Mouse (Mus musculus) activated CD4-positive, CD25-positive, alpha-beta regulatory T cell, adult 4 months (primary cell): ENCODE measurements around the gene Aar2. TPM values are rescaled to one million over a fixed set of nuclear protein-coding genes. Genes with fewer than 3 reads are reported as not detected.
"Not testable (repeated sequence)": the region's sequence is repeated elsewhere in the genome, so short reads cannot be mapped to it uniquely, and the experiment has no call there.

ENCODE experiments used
- ATAC-seq: one replicate; pipeline ENCODE4 v1.8.0; 2017
- polyA plus RNA-seq, 2 experiments: library from polyadenylated mRNA; unstranded; fragments of 100-300 nt; shearing (Covaris generic); gene quantifications; one replicate each; pipeline ENCODE4 v1.2.1; 2017

Aar2 gene
- 10 to 100 TPM; 27.3 to 32.8 TPM for polyA plus RNA-seq

DNA sequence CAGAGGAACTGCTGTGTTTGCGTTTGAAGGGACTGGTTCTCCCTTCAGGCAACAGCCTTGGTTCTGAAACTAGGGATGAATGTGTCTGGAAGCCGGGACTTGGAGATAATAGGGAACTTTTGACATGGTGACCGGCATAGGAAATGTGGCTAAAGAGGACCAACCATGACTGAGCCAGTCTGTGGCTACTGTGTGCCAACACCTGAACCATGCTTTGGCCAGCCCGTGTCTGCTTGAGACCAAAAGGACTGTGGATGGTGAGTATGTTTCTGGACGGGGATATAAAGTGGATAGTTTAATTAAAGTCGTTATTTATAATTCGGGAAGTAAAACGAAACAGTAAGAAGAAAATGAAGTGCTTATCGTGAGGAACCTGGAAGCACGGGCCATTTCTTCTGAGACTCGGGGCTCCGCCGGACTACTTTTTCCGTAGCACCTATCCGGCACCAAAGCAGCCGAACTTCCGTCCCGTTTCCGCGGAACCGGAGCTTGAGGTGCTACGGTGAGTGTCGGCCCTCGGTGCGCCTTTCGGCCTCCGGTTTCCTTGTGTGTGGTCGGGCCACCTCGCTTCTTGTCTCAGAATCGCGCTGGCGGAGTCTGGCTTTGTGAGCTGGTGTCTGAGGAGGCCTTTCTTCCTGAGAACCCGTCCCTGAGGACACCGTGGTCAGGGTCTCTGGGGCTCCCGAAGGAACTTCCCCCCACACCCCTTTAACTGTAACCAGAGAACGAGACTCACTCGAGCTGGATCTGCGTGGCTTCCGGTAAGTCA is at the start of gene Aar2:
TSS of gene Aar2 (plus strand) at position 462 of the 769 bp plus-strand sequence.
- peak; percentile 65 for ATAC-seq

DNA sequence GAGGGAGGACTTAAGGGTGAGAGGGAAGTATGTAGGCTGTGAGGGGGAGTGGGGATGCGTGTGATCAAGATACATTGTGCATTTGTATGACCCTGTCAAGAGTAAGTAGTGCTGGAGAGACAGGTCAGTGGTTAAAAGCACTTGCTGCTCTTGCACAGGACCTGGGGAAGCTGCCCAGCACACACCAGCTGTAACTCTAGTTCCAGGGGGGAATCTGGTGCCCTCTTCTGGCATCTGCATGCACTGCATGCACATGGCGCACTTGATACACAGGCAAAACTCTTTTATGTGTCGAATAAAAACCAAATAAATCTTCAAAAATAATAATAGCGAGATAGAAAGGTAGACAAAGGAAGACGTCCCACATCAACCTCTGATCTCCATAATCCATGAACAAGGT is 49.5 kb upstream of the Aar2 start:
- no peak for ATAC-seq

GRCm38 (mm10) chr2:156501025-156501424 is 46.4 kb upstream of the Aar2 start:
- no peak for ATAC-seq

- ATAC-seq = no peak
These were observed 41.9 kb upstream of the Aar2 start for GRCm38 (mm10) chr2:156505533-156505932.

DNA sequence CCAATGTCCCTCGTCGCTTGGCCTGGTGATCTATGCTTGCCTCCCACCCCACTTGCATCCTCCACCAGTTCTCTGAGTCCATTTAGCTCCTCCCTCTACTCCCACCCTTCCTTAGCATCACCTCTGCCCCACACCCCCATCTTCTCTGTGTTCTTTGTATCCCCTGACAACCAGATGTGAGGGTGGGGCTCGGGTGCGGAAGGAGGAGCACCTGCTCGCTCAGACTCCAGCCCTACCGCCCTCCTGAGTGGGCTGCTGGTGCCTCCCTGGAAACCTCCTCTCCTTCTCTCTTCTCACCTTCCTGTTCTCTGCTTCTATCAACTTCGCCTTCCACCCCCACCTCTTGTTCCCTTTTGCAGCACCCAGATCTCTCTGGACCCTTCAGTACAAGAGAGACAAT is 35.4 kb upstream of the Aar2 start:
- no peak for ATAC-seq

DNA sequence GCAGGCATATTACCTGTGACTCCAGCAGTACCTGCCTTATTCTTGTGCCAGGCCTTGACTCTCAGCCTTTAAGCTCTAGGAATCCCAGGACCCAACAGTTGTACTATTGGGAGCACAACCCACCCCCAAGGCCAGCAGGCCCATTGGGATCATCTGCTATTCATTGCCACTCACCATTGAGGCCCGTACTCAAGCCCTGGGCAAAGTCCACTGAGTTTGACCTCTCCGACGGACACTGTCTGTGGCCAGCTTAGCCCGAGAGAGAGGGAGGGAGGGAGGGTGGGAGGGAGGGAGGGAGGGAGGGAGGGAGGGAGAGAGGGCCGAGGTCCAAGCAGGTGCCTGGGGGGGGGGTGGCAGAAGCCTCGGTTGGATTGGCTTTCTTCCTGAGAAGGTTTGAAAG is 34.8 kb upstream of the Aar2 start:
- no peak for ATAC-seq

DNA sequence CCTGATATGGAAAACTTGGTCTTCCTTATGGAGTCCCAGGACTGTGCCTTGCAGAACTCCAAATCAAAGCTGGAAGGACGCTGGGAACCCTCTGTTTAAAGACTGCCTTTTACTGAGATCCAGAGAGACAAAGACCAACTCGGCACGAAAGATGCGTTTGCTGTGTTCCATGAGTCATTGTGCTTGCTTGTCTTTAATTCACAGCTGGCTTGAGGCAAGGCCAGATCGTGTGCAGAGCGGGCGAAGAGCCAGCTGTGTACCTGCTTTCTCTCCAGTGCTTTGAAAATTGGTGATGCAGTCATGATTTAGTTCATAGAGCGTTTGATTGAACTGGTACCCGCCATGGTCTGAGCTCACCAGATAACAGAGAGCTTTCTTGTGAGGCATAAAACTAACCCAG is 32.3 kb upstream of the Aar2 start:
- no peak for ATAC-seq

- no peak for ATAC-seq
These were observed 31.7 kb upstream of the Aar2 start for GRCm38 (mm10) chr2:156515565-156516185.

DNA sequence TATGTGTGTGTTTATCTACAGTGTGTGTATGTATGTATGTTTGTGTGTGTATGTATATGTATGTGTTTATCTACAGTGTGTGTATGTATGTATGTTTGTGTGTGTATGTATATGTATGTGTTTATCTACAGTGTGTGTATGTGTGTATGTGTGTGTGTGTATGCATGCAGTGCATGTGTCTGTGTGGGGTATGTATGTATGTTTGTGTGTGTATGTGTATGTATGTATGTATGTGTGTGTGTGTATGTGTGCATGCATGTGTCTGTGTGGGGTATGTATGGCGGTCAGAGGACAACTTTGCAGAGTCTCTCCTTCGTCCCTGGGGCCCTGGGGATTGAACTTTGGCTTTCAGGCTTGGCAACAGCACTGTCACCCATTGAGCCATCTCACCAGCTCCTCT is 30.7 kb upstream of the Aar2 start:
- ATAC-seq = not testable (repeated sequence)

DNA sequence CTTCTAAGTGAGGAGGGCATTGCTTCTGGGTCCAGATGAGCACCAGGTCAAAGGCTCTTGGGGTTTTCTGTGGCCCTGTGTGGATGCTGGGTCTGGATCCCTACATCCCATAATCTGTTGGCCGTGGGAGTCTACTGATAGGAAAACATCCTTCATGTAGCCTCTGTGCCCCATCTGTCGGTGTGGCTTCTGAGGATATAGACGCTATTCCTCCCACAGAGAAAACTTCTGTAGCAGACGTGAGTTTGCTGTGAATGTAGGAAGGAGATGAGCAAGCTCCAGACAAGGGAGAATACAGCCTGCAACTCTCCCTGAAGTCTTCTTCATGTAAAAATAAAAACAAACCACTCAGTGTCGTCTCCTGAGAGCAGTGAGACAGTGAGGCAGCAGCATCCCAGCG is 29.1 kb upstream of the Aar2 start:
- ATAC-seq = no peak

DNA sequence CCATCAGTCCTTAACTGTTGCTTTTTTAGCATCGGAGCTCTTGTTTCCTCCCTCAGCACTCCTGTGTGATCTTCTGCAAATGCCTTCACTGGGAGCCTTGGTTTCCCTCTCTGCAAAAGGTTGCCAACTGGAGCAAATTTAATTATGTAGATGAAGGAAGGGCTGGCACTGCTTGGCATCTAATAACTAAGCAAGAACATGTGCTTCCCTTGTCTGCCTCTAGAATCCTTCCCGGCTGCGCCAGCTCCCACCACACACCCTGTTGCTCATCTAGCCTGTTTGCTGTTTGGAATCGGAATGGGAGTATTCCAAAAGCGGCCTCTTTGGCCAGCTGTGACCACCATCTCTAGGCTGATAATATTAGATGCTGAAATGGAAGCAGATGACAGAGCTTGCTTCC is 27.8 kb upstream of the Aar2 start:
- ATAC-seq = no peak

DNA sequence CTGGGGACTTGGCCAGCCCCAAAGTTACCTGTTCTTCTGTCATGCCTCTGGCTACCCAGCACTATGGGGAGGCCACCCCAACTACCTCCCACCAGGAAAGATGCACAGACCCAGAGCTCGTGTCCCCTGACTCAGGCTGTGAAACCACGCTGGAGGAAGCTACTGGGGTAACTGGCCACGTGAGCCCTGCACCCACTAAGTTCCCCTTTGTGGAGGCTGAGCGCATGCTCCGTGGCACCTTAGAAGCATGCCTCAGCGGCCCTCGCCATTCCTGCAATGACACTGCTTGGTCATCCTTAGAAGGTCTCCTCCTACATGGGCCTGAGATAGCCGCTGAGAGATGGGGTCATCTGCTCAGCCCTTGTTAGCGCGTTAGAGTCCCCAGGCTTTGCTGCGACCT is 24.4 kb upstream of the Aar2 start:
- ATAC-seq = no peak

DNA sequence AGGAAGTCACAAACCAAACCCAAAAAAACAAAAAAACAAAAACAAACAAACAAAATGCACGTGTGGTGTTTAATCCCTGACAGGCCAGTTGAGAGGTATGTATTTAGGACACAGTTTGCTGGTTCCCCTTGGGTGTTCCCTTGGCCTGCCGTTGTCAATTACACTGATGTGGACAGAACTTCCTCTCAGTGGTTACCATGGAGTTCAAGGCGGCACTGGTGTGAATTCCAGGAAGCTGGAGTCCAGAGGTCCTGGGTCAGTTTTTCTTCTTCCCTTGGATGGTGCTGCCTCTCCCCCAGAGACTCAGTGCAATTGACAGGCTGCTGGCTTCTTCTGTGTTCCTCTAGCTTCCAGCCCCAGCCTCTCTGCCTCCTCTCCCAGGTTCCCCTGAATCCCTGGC is 23.3 kb upstream of the Aar2 start:
- ATAC-seq = no peak

DNA sequence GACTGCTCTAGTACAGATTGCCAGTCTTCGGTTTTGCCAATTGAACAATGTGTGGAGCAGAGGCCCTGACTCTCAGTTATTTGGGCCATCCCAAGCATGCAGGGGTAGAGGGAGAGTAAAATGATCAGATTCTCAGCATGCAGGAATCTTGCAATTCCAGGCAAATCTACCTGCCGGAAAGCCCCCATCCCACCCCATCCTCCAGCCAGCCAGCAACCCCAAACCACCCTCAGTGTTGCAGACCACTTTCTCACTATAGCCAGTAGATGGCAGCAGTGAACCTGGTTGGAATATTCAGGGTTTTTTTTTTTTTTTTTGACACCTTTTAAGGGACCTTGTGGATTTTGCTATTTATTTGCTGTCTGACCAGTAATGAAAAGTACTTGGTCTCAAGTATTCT is 17.7 kb upstream of the Aar2 start:
- no peak for ATAC-seq

DNA sequence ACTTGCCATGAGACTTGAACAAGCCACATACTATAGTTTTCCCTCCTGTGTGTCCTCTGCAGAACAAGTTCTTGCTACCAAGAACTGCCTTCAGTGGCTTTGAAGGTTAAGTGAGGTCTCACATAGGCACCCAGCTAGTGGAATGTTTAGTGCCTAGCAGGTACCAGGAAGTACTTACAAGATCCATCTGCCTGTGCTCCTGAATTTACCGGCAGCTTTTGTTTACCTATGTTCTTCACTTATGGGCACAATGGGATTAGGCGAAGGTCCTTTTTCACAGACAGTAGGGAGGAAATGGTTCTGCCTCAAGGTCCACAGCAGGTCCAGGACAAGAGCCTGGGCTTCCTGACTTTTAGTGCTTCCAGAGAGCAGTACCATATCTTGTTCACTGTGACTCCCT is 14.2 kb upstream of the Aar2 start:
- ATAC-seq = no peak

- ATAC-seq = no peak
These were observed 8.4 kb upstream of the Aar2 start for GRCm38 (mm10) chr2:156538817-156539555.

DNA sequence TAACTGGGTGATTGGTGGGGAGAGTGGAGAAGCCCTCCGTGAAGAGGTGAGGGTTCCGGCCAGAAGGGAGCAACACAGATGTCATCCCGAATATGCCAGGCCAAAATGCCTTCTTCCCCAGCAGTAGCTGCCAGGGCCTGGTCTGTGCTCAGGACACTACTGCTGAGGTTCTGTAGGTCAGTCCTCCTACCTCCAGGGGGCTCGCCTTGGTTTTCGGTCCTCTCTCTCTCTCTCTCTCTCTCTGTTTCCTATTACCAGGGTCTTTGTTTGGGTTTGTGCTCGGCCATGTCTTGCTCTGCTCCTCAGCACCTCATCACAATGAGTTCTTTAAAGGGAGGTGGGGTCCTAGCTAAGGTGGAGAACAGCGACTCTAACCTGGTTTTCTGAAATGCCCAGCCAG is 6.4 kb upstream of the Aar2 start:
- no peak for ATAC-seq

- no peak for ATAC-seq
These were observed 5.0 kb upstream of the Aar2 start for GRCm38 (mm10) chr2:156542410-156542809.

DNA sequence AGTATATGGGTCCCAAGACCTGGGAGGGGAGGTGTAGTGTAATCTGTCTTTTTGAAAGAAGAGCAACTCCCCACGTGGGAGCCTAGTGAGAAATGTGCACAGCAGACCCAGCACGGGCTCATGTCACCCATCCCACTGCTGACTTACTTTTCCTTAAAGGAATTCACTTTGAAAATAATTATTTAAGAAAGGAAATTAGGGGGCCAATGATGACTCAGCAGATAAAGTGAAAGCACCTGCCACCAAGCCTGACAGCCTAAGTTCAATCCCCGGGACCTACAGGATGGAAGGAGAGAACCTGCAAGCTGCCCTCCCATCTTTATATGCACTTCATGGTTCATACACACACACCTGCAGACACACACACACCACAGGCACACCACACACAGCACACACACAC is 3.6 kb upstream of the Aar2 start:
- no peak for ATAC-seq

GRCm38 (mm10) chr2:156552421-156552820 is 5.0 kb downstream of the Aar2 start:
- no peak for ATAC-seq

- ATAC-seq = no peak
These were observed 14.4 kb downstream of the Aar2 start for GRCm38 (mm10) chr2:156561808-156562207.

DNA sequence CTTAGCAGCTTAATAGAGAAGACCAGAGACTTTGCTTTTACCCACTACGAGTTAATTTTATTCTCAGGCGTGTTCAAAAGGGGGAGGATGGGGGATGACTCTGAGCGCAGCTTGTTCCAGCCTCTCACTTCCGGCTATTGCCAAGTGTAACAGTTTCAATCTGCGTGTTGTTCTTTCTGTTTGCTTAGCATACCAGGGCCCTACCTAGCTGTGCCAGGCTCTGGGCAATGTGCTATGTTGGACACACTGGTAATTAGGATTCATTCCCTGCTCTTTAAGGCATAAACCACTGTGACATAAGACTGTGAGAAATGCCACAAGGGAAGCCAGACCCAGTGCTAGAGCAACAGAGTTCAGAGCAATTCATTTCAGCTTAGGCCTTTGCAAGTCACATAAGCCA is 16.2 kb downstream of the Aar2 start:
- no peak for ATAC-seq

GRCm38 (mm10) chr2:156566512-156566911 is 19.1 kb downstream of the Aar2 start:
- no peak for ATAC-seq

- no peak for ATAC-seq
These were observed 21.3 kb downstream of the Aar2 start for GRCm38 (mm10) chr2:156568647-156569046.
